Mouse (Mus musculus) thymus, adult 2 months (tissue): ENCODE data around the gene Cldn20.

Experiments used
- CTCF ChIP-seq: fragments of 200-500 bp; IDR thresholded peaks from 2 replicates; pipeline ENCODE4 v1.5.1; 2012; ENCODE audit warnings: mild to moderate bottlenecking, control low read depth, low read length, moderate library complexity, borderline replicate concordance; ENCODE audit not compliant: control insufficient read depth, poor library complexity, insufficient read depth; ENCODE audit errors: extremely low read depth
- POLR2A ChIP-seq: fragments of 200-500 bp; IDR thresholded peaks from 2 replicates; pipeline ENCODE4 v1.6.1; 2012; ENCODE audit warnings: mild to moderate bottlenecking, low read length, control low read depth, moderate library complexity; ENCODE audit not compliant: control insufficient read depth, poor library complexity, insufficient read depth; ENCODE audit errors: extremely low read depth

GRCm38 (mm10) chr17:3547725-3548124 is 15.4 kb downstream of the Cldn20 start:
- TF ChIP-seq CTCF, result no peak
- TF ChIP-seq POLR2A, result no peak
